Mouse (Mus musculus) ES-E14 (cell line): ENCODE results near the gene Gramd1b. TPM values are rescaled to one million over a fixed set of nuclear protein-coding genes. Genes with fewer than 3 reads are reported as not detected.

Experiments used
- DNase-seq: peaks from one replicate; pipeline ENCODE4 v3.0.0-alpha.2; 2013; ENCODE audit warnings: low read depth, low spot score
- H3K27ac ChIP-seq: 2 replicates; pipeline ENCODE4 v1.5.1; 2012; ENCODE audit warnings: low read depth, mild to moderate bottlenecking, low read length, moderate library complexity, mixed read lengths; ENCODE audit not compliant: poor library complexity, insufficient read depth, severe bottlenecking
- H3K36me3 ChIP-seq: 2 replicates; pipeline ENCODE4 v1.6.1; 2012; ENCODE audit warnings: mild to moderate bottlenecking, low read length, moderate library complexity, mixed read lengths; ENCODE audit not compliant: control insufficient read depth, poor library complexity, insufficient read depth, severe bottlenecking
- H3K4me1 ChIP-seq, 2 experiments: fragments of 150-350 bp in 1 of 2; sonication (generic) in 1 of 2; 2 replicates each; pipeline ENCODE4 v1.6.1; 2012; ENCODE audit warnings: low read length in 2 of 2, mild to moderate bottlenecking in 1 of 2, mixed read lengths in 1 of 2; ENCODE audit not compliant: control insufficient read depth in 2 of 2, insufficient read depth in 2 of 2, poor library complexity in 1 of 2
- H3K4me3 ChIP-seq, 2 experiments: fragments of 150-350 bp in 1 of 2; sonication (generic) in 1 of 2; 2 replicates each; pipeline ENCODE4 v1.5.1; 2012; ENCODE audit warnings: low read length in 2 of 2, low read depth in 1 of 2, mild to moderate bottlenecking in 1 of 2, mixed read lengths in 1 of 2; ENCODE audit not compliant: insufficient read depth in 1 of 2, poor library complexity in 1 of 2, severe bottlenecking in 1 of 2
- H3K9ac ChIP-seq: 2 replicates; pipeline ENCODE4 v1.6.1; 2012; ENCODE audit warnings: low read depth, mild to moderate bottlenecking, low read length, mixed read lengths; ENCODE audit not compliant: poor library complexity, insufficient read depth, severe bottlenecking
- H3K9me3 ChIP-seq: fragments of 150-350 bp; sonication (generic); 2 replicates; pipeline ENCODE4 v1.6.1; 2012; ENCODE audit warnings: low read depth, mild to moderate bottlenecking, low read length; ENCODE audit not compliant: control insufficient read depth, insufficient read depth
- CHD2 ChIP-seq: IDR thresholded peaks from 2 replicates; pipeline ENCODE4 v1.6.1; 2014; ENCODE audit warnings: mild to moderate bottlenecking, low read depth, low read length, inconsistent platforms
- HCFC1 ChIP-seq: IDR thresholded peaks from 2 replicates; pipeline ENCODE4 v1.6.1; 2012; ENCODE audit warnings: low read length, inconsistent platforms, borderline replicate concordance; ENCODE audit not compliant: insufficient read depth
- MAFK ChIP-seq: IDR thresholded peaks from 2 replicates; pipeline ENCODE4 v1.6.1; 2014; ENCODE audit warnings: mild to moderate bottlenecking, low read depth, low read length, inconsistent platforms; ENCODE audit not compliant: insufficient read depth
- ZC3H11A ChIP-seq: IDR thresholded peaks from 2 replicates; pipeline ENCODE4 v1.6.1; 2012; ENCODE audit warnings: low read depth, mild to moderate bottlenecking, inconsistent platforms, low read length, borderline replicate concordance
- ZNF384 ChIP-seq: IDR thresholded peaks from 2 replicates; pipeline ENCODE4 v1.6.1; 2012; ENCODE audit warnings: low read depth, low read length, inconsistent platforms
- in situ Hi-C, 2 experiments: fragments of 600-800 bp; cut with MboI; formaldehyde crosslinking; loops; one replicate each; pipeline ENCODE4 v1.15.1; 2025; ENCODE audit warnings: low sequenced_read_pairs in 2 of 2, inconsistent platforms in 1 of 2; ENCODE audit not compliant: unreplicated experiment in 2 of 2
- total RNA-seq: library from RNA; depleted of rRNA; stranded (reverse); fragments of 300-350 nt; gene quantifications from 2 replicates; pipeline ENCODE4 v1.2.3, GENCODE M21; 2012

Gene Gramd1b
- total RNA-seq, 1 experiment = 24.1 TPM

DNA sequence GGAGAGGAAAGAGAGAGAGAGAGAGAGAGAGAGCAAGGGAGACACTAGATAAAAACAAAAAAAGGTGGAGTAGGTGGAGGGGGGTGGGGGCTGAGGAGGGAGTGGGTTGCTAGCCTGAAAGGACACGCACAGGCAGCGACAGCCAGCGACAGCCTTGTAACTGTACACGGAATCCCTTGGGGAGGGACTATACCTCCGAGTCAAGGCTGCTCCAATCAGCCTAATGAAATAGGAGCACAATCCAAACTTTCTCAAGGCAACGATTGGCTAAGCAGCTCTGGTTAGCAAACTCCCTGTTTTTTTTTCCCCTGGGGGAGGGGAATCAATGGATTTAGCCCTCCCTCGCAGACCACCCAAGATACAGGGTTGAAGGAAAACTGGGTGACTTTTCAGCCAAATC lies 75.0 kb downstream of the Gramd1b start:
- H3K9ac ChIP-seq = no peak overlapping the region
- no peaks in the 10 kb centered on the region for H3K36me3 ChIP-seq
- no peaks in the 10 kb centered on the region for H3K9me3 ChIP-seq
- H3K4me1 ChIP-seq = no peaks in the 10 kb centered on the region; a peak in 1 of 4 replicates
- TF ChIP-seq MAFK = no peak
- TF ChIP-seq ZNF384 = peak; percentile 56; the same call in 1 of the 2 replicates
- TF ChIP-seq ZC3H11A = no peak
- peak overlapping the region; percentile 69 to 78 for H3K4me3 ChIP-seq
- no peak overlapping the region for H3K27ac ChIP-seq
- in situ Hi-C loops = no loop called here
- peak; percentile 48 for DNase-seq

DNA sequence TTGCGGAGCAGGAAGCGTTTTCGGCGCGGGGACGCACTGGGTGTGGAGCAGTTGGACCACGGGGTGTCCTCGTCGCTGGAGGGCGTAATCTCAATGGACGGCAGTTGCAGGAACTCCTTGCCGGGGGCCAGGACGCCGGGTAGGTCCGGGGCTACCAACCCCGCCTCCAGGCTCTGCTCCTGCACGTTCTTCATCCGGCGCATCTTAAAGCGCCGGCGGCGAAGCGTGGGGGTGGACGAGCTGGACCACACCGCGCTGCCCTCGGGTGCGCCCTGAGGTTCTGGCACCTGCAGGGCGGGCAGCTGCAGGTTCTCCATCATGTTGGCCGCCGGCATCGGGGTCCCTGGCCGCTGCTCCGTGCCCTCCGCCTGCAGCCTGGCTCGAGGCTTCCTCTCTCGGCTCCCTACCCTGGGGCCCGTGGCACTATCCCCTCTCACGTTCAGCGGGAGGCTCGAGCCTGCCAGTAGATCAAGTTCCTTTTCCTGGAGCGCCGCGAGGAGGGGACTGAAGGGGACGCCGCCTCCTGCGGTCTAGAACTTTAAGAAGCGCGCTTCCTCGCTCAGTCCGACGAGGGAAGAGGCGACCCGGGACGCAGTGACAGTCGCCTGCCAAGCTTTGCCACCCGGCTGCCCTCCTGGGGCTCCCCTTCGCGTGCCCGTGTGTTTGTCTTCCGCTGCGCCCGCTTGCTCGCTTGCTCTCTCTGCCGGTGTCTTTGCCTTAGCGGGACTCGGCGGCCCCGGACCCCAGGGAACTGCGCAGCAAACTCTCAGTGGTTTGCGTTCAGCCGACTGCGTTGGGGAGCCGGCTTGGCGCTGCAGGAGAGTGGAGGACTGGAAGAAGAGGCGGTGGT lies 75.6 kb downstream of the Gramd1b start:
- no peaks in the 10 kb centered on the region for H3K9me3 ChIP-seq
- no peaks in the 10 kb centered on the region; a peak in 1 of 4 replicates for H3K4me1 ChIP-seq
- peak overlapping the region; percentile 69 to 78 for H3K4me3 ChIP-seq
- peak; percentile 45 for DNase-seq
- H3K9ac ChIP-seq = peak overlapping the region; percentile 45
- TF ChIP-seq MAFK (no peak), CHD2 (no peak), ZC3H11A (no peak), ZNF384 (no peak), HCFC1 (no peak)
- in situ Hi-C loops = no loop called here
- no peaks in the 10 kb centered on the region for H3K36me3 ChIP-seq
- no peak overlapping the region for H3K27ac ChIP-seq

DNA sequence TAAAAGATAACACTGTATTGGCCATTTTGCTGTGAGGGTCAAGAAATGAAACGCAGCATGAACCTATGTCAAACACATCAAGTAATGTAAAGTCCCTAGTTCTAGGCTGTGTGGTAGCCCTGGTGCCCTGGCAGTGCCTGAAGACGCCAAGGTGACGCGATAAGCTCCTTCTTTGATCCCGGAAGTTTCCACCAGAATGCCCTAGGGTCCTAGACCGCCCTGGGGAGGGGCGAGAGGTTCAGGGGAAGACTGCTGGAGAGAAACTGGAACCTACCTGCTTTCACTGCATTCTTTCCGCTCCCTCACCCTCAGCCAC lies 76.2 kb downstream of the Gramd1b start:
- TF ChIP-seq CHD2 = no peak
- Histone ChIP-seq H3K27ac (no peak overlapping the region), H3K36me3 (no peaks in the 10 kb centered on the region), H3K9me3 (no peaks in the 10 kb centered on the region), H3K4me3 (peak overlapping the region; percentile 69 to 78), H3K4me1 (no peaks in the 10 kb centered on the region; a peak in 2 of 4 replicates), H3K9ac (peak overlapping the region; percentile 45; the same call in 1 of the 2 replicates)
- no peak for DNase-seq
- in situ Hi-C loops = no loop called here

GRCm38 (mm10) chr9:40453889-40454288 lies 77.3 kb downstream of the Gramd1b start:
- no peak for DNase-seq
- no peak for TF ChIP-seq ZC3H11A
- no peak for TF ChIP-seq CHD2
- TF ChIP-seq HCFC1 = no peak
- no peak for TF ChIP-seq MAFK
- TF ChIP-seq ZNF384 = no peak
- H3K4me1 ChIP-seq = no peaks in the 10 kb centered on the region; a peak in 2 of 4 replicates
- H3K9me3 ChIP-seq = no peaks in the 10 kb centered on the region
- no peak overlapping the region for H3K9ac ChIP-seq
- H3K4me3 ChIP-seq = no peak overlapping the region
- in situ Hi-C loops = no loop called here
- H3K27ac ChIP-seq = no peak overlapping the region
- H3K36me3 ChIP-seq = no peaks in the 10 kb centered on the region

- no peak overlapping the region for H3K27ac ChIP-seq
- no peaks in the 10 kb centered on the region for H3K36me3 ChIP-seq
- no peak for DNase-seq
- no peaks in the 10 kb centered on the region for H3K9me3 ChIP-seq
- no peaks in the 10 kb centered on the region; a peak in 2 of 4 replicates for H3K4me1 ChIP-seq
- in situ Hi-C loops = no loop called here
- H3K9ac ChIP-seq = no peak overlapping the region
- no peak for TF ChIP-seq ZNF384
- H3K4me3 ChIP-seq = no peak overlapping the region
These were observed 79.0 kb downstream of the Gramd1b start for GRCm38 (mm10) chr9:40452208-40452607.
